Mouse (Mus musculus): ENCODE data around the gene Tcp11l2. TPM values are rescaled to one million over a fixed set of nuclear protein-coding genes. Genes with fewer than 3 reads are reported as not detected.

Tcp11l2 gene
- total RNA-seq, 2 experiments from 2014 or later: 15.2 to 17.2 TPM

DNA sequence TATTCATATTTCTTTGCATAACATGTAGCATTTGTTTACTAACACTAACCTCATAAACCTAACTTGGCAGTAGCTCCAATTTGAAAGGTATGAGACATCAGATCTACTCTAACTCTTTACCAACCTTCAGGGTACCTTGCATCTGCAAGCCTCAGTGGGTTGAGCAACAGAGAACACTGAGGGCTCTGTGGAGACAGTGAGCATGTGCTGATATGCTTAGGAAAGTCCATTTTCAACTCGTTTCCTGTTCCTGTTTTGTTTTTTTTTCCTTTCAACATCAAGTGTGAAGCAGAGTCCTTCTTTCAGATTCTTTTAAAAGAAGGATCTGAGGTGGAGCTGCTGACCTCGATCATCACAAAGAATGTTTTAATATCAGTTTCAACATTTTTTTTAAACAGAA is 20.3 kb upstream of the Tcp11l2 start:
- no peak for DNase-seq (ENCODE audit: low spot score in 2 of 2)

DNA sequence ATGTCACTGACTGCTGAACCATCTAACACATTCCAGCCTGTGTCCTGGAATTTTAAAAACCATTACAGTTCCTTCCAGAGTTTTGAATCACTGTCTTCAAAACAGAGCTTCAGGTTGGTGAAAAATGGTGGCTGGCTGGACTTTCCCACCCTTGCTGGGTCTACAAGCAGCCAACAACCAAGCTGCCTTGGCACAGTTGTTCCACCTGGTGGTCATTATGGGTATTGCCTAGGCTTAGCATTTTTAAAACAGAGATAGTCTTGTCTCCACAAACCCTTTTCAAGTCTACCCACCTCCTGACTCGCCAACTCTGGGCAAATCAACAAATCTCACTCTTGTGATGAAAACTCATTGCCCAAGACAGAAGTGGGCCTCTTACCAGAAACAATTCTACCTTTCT is 17.9 kb upstream of the Tcp11l2 start:
- DNase-seq (ENCODE audit: low spot score in 2 of 2): no peak

DNA sequence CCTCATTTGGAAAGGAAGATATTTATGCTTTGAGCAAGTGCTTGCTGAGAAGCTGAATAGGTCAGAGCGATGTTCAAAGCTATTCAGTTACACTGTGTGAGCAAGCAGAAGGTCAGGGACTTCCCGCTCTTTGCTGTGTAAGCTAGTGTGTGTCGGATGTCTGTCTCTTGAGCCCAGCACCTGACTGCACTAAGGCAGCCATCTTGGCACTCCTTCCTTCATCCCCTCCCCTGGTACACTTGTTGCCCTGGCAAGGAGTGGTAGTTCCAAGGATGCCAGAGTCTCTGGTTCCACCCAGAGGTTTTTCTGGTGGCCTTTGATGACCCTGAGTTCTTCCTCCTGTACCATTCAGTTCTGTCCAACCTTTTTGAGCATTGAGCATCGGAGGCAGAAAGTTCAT is 16.4 kb upstream of the Tcp11l2 start:
- no peak for DNase-seq (ENCODE audit: low spot score in 2 of 2)

DNA sequence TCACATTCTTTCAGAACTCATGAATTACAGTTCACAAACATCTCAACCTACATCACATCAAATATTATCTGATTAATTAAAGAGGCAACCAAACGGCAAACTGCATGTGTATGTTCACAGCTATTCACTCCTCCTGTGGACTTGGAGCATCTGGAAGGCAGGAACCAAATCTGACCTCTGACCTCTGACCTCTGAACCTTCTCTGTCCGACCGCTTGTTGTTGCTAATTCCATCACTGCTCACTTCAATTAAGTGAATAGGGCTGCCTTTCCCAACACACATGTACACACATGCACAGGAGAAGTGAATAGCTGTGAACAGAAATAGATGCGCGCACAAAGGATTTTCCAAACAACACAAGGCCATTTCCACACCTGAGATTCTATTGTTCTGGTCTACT is 14.3 kb upstream of the Tcp11l2 start:
- DNase-seq (ENCODE audit: low spot score in 2 of 2): no peak

DNA sequence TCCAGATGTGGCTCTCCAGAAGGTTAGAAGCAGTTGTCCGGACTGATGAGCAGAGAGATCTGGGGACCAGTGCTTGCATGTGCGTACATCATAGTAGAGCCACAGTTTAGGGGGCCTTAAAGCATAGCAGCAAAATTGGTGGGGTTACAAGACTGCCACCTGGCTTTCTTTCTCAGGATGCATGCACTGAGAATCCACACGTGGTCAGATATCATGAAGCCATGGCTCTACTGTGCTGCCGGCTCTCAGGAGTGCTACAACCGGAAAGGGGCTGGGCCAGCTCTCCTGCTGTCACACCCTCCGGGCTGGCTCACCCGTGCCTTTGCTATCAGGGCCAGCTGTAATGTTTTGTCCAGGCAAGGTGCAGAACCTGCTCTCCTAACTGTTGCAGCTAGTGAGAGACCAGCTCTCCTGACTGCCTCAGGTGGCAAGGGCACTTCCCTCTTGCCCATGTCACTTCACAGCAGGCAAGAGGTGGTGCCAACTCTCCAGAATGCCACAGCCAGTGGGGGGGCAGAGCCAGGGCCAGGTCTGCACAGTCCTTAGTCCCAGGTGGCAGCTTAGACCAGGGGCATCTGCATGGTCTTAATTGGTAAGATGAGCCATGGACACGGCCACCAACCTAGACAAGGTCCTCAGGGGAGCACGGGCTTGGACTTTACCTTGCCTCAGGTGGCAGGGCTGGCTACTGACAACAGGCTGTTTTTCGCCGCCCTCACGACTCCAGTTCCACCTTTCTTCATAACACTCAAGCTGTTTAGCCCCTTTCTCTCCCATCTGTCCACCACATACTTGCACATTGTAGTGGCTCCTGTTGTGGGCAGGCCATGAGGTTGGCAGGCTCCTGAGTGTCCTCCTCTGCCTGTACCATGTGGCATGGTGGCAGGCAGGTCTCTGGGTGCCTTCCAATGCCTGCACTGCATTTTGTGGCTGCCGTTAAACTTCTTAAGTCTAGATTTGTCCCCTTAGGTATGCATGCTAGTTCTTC is 13.6 kb upstream of the Tcp11l2 start:
- no peak for DNase-seq (ENCODE audit: low spot score in 2 of 2)

DNA sequence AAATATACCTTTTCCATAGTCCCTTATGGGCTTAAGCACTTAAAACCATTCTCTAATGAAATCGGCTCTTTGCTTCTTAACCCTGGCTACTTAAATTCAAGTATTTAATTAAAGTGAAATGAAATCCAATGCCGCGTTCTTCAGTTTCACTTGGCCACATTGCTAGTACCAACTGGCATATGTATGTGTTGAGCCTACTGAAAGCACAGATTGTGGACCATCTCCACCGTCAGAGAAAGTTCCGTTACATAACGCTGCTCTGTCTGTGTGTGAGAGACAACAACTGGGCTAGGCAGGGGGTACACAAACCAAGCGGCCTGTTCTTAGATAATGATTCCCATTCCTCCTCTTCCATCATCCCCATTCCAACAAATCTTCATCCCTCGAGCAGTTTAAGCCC is 12.0 kb upstream of the Tcp11l2 start:
- DNase-seq (ENCODE audit: low spot score in 2 of 2): no peak

DNA sequence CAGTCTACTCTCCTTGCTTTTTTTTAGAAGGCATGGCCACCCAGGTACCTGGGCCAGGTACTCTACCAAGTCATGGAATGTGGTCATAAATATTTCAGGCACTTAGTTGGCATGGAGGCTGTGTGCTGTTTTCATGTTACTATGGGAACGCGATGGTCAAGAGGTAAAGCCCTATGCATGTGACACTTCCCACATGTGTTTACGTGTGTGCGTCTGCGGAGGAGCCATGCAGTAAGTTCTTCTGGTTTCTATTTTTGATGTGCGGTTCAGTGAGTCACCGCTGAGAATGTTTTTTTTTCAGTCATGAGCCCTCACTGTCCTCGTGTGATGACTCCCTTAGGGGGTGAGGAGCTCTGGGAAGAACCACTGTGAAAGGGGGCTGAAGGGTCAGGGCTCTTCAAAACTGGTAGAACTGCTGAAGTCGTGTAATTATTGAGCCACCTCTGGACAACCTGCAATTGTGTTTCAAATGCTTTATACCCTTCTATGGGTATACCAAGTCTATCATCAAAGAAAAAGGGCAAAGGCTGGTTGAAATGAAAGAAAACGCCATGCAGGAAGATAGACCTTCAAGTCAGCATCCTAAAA is 5.3 kb upstream of the Tcp11l2 start:
- DNase-seq (ENCODE audit: low spot score in 2 of 2): no peak

DNA sequence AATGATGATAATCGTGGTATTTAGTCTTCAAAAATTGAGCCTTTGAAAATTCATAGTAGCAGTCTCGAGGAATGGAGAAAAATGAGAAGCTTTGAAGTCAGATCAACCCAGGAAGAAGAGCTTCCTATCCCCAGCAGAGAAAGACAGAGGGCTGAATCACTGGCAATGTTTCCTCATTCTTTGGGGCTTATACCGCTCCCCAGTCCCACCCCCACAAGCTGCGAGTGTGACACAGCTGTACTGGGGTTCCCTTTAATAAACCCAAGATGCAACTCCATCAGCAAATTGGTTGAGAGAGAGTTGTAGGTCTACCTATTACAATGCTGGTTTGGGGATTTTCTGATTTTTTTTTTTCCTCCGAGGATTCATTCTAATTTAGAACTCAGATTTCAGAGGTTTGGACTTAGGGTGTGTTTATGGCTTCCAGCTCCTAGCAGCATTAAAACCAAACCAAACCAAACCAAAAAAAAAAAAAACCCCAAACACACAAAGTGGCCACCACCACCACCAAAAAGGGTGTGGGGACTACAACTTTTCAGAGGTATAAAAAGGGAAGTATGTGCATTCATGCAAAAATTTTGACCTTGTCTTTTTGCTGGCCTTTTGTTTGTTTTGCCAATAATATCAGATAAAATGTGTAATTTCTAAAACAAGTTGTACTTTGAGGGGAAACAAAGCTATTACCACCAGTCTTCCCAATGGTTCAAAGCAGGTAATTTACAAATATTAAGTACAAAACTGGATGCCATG is 2.6 kb upstream of the Tcp11l2 start:
- DNase-seq (ENCODE audit: low spot score in 2 of 2): no peak

DNA sequence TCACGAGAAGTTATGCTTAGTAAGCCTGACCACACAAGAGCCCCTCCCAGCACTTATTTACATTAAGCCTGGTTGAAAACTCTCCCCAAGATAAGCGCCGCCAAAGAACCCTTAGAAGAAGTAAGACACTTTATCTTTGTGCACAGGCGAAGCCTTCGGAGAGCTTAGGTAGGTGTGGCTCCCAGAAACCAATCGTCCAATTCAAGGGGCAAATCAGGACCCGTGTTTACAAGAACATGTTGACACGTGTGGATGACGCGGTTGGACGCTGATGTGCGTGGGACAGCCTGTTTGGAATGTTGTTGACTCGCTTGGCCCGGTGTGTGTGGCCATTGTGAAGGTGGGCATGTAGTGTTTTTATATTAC is 414 bp upstream of the Tcp11l2 start:
- DNase-seq (ENCODE audit: low spot score in 2 of 2): no peak

DNA sequence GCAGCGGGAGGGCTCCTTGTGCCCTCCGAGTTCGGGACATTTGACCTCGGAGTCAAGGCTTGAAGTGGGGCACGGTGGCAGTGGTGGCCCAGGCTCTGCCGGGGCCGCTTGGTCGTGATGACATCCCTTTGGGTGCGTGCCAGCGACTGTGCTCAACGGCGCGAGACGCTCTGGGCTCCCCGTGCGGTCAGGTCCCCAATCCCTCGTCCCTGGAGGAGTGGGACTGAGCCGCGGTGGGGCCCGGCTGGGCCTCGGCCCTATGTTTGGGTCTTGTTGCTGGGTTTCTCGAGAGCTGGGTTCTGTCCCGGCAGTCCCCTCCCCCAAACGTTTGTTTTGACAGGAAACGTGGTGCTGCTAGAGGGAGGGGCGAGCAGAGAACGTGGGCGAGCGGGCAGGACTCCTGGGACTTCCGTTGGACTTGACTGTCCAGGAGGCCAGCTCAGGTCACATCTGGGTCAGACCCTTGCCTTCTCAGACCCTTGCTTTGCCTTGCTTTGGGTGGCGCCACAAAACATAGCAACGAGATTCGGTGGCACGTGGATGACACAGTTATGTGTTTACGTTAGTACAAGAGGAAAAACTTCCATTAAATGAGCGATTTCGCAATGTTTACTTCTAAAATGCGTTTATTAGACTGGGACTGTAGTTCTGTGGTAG is 773 bp downstream of the Tcp11l2 start:
- peak; percentile 72 to 77 for DNase-seq (ENCODE audit: low spot score in 2 of 2)

DNA sequence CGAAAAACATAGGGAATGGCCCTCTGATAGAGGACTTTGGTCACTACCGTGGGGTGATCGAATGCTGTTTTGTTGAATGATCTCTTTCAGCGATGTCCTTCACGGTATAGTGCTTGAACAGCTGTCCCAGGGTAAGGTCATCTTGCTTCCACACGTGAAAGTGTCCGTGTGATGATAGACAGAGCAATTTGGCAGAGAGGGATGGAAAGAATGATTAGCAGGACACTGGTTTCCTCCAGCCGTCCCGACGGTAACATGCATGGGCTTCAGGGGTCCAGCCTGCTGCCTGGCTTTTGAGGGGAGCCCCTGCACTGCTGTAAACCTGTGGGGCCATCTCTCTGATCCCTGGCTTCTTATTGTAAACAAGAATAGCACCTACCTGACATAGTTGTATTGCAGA is 2.3 kb downstream of the Tcp11l2 start:
- no peak for DNase-seq (ENCODE audit: low spot score in 2 of 2)

DNA sequence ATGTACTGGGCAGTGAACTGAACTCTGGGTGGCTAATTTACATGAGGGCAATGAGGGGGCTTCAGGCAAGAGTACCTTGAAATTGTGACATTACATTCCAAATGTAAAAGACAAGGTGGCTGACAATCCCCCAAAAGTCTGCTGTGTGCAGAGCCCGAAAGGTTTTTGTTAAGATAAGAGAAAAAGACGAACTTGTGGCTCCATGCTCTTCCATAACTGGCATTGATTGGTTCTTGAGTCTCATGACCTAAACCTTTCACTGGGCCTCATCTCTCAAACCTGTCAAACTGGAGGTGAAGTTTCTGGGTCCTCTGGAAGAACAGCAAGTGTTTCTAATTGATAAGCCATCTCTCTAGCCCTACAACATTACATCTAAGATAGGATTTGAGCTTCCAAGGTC is 3.1 kb downstream of the Tcp11l2 start:
- no peak for DNase-seq (ENCODE audit: low spot score in 2 of 2)

DNA sequence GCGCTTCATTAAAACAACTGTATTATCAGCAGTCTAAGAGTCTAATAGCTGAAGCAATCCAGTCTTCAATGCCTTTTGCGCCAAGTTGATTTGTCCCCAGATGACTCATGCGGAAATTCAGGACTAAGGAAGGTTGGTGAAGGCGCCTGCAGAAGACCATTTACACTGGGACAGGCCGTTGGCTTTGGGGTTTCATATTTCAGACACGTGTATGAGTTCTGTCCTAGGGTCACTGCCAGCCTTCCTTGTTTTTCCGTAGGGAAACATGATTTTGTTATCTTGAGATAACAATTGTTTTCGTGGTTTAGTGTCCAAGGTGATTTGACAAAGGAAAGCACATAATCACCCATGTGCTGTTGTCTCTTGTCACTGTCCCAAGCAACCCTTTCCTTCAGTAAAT is 4.8 kb downstream of the Tcp11l2 start:
- no peak for DNase-seq (ENCODE audit: low spot score in 2 of 2)

DNA sequence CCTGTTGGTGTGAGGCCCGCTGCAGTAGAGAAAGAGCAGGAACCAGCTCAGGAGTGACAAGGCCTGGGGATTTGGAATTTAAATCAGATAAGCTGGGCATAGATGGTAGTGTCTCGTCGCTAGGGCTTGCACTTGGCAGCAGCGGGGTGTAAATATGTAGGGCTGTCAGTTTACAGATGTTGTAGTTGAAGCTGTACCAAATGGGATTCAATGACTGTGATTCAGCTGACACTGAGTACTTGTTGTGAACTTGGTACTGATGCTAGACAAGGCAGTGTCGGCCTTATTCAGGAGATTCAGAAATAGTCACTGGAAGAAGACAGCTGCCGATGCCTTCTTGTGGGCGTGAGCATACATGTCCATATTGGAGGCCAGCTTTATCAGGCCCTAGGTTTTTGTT is 5.8 kb downstream of the Tcp11l2 start:
- DNase-seq (ENCODE audit: low spot score in 2 of 2): peak in 1 of 2 experiments; percentile 16

DNA sequence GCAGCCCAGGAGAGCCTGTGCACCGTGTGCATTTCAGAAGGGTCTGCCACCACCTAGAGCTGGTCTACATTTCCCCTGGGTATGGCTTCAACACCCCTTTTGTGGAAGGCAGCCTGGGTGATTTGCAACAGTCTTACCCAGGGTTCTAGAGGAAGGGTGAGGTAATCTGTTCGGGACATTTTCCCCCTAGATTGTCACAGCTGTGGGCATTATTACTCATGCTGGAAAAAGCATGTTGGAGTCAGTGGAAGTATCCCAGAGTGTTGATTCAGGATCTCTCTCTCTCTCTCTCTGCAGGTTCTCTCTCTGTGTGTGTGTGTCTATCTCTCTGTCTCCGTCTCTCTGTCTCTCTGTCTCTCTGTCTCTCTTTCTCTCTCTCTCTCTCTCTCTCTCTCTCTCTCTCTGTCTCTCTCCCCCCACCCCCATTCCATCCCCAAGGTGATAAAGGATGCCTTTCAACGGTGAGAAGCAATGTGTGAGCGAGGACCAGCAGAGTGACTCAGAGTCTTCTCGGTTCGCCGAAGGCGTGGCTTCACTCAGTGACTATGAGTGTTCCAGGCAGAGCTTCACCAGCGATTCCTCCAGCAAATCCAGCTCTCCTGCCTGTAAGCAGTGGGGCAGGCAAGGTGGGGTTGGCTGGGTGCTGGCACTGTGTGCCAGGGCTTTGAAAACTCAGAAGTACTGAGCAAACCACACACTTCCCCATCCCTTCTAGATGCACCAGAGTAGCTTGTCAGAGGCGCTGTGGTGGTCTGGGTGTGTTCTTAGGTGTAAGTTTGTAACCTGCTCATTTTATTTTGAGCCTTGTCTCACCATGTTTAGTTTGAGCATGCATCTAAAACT is 8.2 kb downstream of the Tcp11l2 start:
- DNase-seq (ENCODE audit: low spot score in 2 of 2): no peak

DNA sequence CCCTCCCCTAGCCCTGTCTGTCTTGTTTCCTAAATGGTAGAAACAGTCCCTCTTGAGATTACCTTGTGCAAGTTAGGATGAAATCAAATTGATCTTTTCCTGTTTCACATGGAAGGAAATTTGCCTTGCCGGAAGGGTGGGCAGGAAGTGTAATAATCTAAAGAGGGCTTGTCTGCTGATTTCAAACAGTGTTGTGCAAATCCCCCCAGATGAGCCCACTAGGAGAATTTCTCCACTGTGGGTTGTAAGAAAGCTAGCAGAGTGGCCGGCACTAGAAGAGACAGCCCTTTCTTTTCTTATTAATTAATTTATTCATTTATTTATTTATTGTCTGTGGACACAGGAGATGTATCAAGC is 8.8 kb downstream of the Tcp11l2 start:
- DNase-seq (ENCODE audit: low spot score in 2 of 2): no peak

DNA sequence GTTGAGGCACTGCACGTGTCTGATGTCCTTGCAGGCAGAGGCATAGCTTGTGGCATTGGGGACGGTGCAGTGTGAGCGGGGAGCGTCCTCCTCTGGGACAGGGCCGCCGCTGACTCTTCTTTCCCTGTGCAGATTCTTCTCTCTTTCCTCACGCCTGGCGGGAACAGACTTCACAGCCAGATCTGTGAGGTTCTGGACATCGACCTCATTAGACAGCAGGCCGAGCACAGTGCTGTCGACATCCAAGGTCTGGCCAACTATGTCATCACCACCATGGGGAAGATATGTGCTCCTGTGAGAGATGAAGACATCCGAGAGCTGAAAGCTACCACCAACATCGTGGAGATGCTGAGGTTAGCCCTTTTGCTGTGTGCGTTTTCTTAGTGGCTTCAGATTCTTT is 14.5 kb downstream of the Tcp11l2 start:
- DNase-seq (ENCODE audit: low spot score in 2 of 2): no peak

DNA sequence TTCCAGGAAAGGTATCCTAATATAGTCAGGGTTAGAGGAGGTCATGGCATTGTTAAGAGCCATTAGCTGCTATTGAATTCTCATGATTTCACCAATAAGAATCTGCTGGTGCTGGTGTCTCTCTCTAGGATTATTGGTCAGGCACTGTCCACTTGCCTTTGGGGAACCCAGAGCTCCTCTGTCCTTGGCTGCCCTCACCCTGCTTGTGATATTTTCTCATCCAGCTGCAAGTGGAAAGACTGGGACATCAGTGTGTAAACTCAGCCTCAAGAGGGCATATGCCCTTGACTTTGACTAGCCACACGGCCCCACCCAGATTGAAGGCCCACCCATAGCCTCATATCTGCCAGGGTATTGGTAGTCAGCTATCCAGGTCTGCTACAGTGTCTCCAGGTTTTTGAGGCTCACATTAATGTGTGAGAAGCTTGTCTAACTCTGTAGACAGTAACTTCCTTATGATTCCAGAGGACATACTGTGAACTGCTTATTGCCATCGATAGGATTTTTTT is 15.3 kb downstream of the Tcp11l2 start:
- DNase-seq (ENCODE audit: low spot score in 2 of 2): no peak

DNA sequence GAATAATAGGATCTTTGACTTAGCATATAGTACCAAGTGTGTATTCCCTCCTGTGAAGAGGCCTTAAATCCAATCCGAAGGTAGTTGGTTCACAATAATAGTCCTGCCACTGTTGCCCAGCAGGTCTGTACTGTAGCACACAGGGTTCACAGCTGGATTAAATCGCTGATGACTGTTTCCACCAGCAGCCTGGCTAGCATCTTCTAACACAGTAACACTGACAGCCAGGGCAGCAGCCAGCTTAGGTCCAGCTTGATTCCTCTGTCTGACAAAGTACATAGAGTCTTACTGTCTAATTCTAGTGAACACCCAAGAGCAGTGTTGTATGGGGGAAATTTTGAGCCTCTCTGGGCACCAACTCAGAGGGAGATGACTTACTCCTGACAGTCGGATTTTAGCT is 16.3 kb downstream of the Tcp11l2 start:
- DNase-seq (ENCODE audit: low spot score in 2 of 2): no peak

DNA sequence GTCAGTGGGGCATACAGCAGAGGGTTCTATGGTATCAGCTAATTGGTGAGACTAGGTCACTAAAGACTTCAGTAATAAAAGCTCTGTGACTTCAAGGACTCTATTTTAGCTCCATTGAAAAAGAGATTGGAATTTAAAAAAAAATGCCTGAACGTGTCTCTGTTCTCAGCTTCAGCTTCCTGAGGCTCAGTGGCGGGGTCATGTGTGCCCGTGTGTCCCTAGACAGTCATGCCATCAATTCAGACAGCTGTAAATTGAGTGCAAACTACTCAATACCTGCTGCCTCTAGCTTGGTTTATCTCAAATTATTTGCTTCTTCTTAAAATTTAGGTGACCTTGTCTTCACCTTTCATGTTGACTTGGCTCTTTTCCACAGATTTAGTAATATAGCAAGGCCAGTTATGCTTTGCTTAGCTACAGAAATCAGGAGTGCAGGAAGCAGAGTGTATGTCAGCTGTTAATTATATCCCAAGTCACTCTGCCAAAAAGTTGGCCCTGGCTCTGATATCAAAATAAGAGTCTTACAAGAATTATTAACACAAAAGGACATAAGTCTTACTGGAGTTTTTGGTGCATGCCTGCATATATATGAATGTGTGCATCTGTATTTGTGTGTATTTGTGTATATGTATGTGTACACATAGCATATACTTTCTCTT is 20.8 kb downstream of the Tcp11l2 start:
- DNase-seq (ENCODE audit: low spot score in 2 of 2): no peak
